Mouse (Mus musculus) left cerebral cortex, postnatal 36 days (tissue): ENCODE results near the gene Picalm. TPM values are rescaled to one million over a fixed set of nuclear protein-coding genes. Genes with fewer than 3 reads are reported as not detected.
"Not testable (repeated sequence)": the region's sequence is repeated elsewhere in the genome, so short reads cannot be mapped to it uniquely, and the experiment has no call there.

ENCODE experiments used
- DNase-seq, 2 experiments: peaks; one replicate each; pipeline ENCODE4 v3.0.0; 2021 to 2022; ENCODE audit warnings: low spot score in 2 of 2, mixed read lengths in 1 of 2
- intact Hi-C: fragments of 180-260 bp; cut with DNase I; formaldehyde crosslinking; loops from one replicate; pipeline ENCODE4 v1.15.1; 2025
- total RNA-seq, 2 experiments: library from RNA; stranded (reverse); gene quantifications; 2 replicates each; pipeline ENCODE4 v1.2.3; 2021

The Picalm gene
- total RNA-seq, 2 experiments from 2014 or later = 132 to 152 TPM

GRCm38 (mm10) chr7:90175576-90175975 is 45.6 kb downstream of the Picalm start:
- DNase-seq = no peak

GRCm38 (mm10) chr7:90180635-90181034 is 50.6 kb downstream of the Picalm start:
- DNase-seq = no peak
- intact Hi-C loops = no loop called here

More at GRCm38 (mm10) chr7:90175576-90175975, 45.6 kb downstream of the Picalm start:
- intact Hi-C loops = no loop called here

GRCm38 (mm10) chr7:90200251-90200650 is 70.2 kb downstream of the Picalm start:
- intact Hi-C loops = no loop called here
- no peak for DNase-seq

GRCm38 (mm10) chr7:90201877-90202465 is 72.0 kb downstream of the Picalm start:
- DNase-seq = no peak
- intact Hi-C loops = no loop called here

- intact Hi-C loops = no loop called here
- no peak for DNase-seq
Observed at GRCm38 (mm10) chr7:90203914-90204313, 73.9 kb downstream of the Picalm start.

GRCm38 (mm10) chr7:90210116-90210515 is 80.1 kb downstream of the Picalm start:
- intact Hi-C loops = no loop called here

GRCm38 (mm10) chr7:90210947-90211346 is 80.9 kb downstream of the Picalm start:
- intact Hi-C loops = no loop called here
- no peak for DNase-seq

More at GRCm38 (mm10) chr7:90210116-90210515, 80.1 kb downstream of the Picalm start:
- no peak for DNase-seq

- no peak for DNase-seq
- intact Hi-C loops = no loop called here
Observed at GRCm38 (mm10) chr7:90216511-90216910, 86.5 kb downstream of the Picalm start.

- DNase-seq = no peak
- intact Hi-C loops = no loop called here
Observed at GRCm38 (mm10) chr7:90218122-90218521, 88.1 kb downstream of the Picalm start.

GRCm38 (mm10) chr7:90221487-90221886 is 91.5 kb downstream of the Picalm start:
- intact Hi-C loops = no loop called here
- no peak for DNase-seq

GRCm38 (mm10) chr7:90228075-90228474 is 98.1 kb downstream of the Picalm start:
- intact Hi-C loops = no loop called here
- DNase-seq = no peak

GRCm38 (mm10) chr7:90228884-90229283 is 98.9 kb downstream of the Picalm start:
- intact Hi-C loops, DNase-seq: not testable (repeated sequence)

- intact Hi-C loops = no loop called here
- peak; percentile 16 to 27 for DNase-seq
Observed at GRCm38 (mm10) chr7:90231431-90231830, 101.4 kb downstream of the Picalm start.

GRCm38 (mm10) chr7:90233921-90234320 is 103.9 kb downstream of the Picalm start:
- no peak for DNase-seq
- intact Hi-C loops = no loop called here

GRCm38 (mm10) chr7:90236289-90236905 is 106.4 kb downstream of the Picalm start:
- intact Hi-C loops = no loop called here
- no peak for DNase-seq

GRCm38 (mm10) chr7:90243151-90243550 is 113.1 kb downstream of the Picalm start:
- no peak for DNase-seq
- intact Hi-C loops = no loop called here

- intact Hi-C loops = no loop called here
Observed at GRCm38 (mm10) chr7:90243643-90244042, 113.6 kb downstream of the Picalm start.

GRCm38 (mm10) chr7:90252946-90253345 is 122.9 kb downstream of the Picalm start:
- intact Hi-C loops = no loop called here
- no peak for DNase-seq

More at GRCm38 (mm10) chr7:90243643-90244042, 113.6 kb downstream of the Picalm start:
- no peak for DNase-seq

GRCm38 (mm10) chr7:90258701-90259100 is 128.7 kb downstream of the Picalm start:
- DNase-seq = no peak
- intact Hi-C loops = no loop called here

GRCm38 (mm10) chr7:90259899-90260298 is 129.9 kb downstream of the Picalm start:
- intact Hi-C loops = no loop called here
- DNase-seq = no peak

GRCm38 (mm10) chr7:90261902-90262599 is 132.0 kb downstream of the Picalm start:
- intact Hi-C loops = no loop called here

More at GRCm38 (mm10) chr7:90261902-90262599, 132.0 kb downstream of the Picalm start:
- DNase-seq = no peak
